Mouse (Mus musculus): ENCODE results near the gene Ctdspl.

- TF ChIP-seq MYOG (IDR thresholded peaks at IDR 0.05; ENCODE audit: control insufficient read depth in 1 of 3, insufficient read depth in 1 of 3, insufficient read length in 2 of 3, low read depth in 2 of 3) (no peak), POLR2A (IDR thresholded peaks at IDR 0.05; ENCODE audit: insufficient read length, low read depth) (no peak), MYOD1 (IDR thresholded peaks at IDR 0.05; ENCODE audit: control insufficient read depth in 1 of 3, insufficient read length in 2 of 3, low read depth in 2 of 3) (no peak), POLR2AphosphoS2 (IDR thresholded peaks at IDR 0.05; ENCODE audit: insufficient read length, low read depth) (no peak), CEBPB (IDR thresholded peaks at IDR 0.05; ENCODE audit: insufficient read depth, poor library complexity, severe bottlenecking) (no peak), E2F4 (IDR thresholded peaks at IDR 0.05; ENCODE audit: insufficient read depth) (no peak), MAX (IDR thresholded peaks at IDR 0.05; ENCODE audit: low read depth) (no peak), USF1 (IDR thresholded peaks at IDR 0.05; ENCODE audit: low read depth) (no peak), SRF (IDR thresholded peaks at IDR 0.05; ENCODE audit: control insufficient read depth, insufficient read length, low read depth) (no peak)
Measured at GRCm38 (mm10) chr9:119008871-119009270, 82.6 kb downstream of the Ctdspl start.

All from myocyte (in vitro differentiated cells).